Mouse (Mus musculus): ENCODE measurements around the gene Them7. TPM values are rescaled to one million over a fixed set of nuclear protein-coding genes. Genes with fewer than 3 reads are reported as not detected.

Gene Them7
- total RNA-seq, 2 experiments from 2014 or later, result 1.3 to 1.6 TPM

GRCm38 (mm10) chr2:105303962-105304514 is 79.9 kb downstream of the Them7 start:
- no peak for DNase-seq (ENCODE audit: low spot score in 2 of 2)

GRCm38 (mm10) chr2:105305876-105306275 is 81.8 kb downstream of the Them7 start:
- DNase-seq (ENCODE audit: low spot score in 2 of 2), result no peak

DNA sequence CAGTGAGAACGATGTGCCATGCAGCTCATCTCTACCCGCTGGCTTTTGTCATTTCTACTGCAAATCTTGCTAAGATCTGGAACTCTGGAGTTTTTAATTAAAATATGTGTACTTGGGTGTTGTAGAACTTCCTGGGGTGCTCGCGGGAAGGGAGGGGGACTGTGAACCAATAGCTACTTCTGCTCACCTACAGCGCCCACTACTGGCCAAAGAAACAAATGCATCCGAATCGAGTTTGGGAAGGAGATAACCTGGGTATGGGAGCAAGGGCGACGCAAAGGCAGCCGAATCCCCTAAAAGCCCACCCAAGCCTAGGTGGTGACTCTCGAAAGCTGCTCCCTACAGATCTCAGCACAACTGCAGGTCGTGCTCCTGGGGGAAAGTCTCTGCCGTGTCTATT is 87.3 kb downstream of the Them7 start:
- no peak for DNase-seq (ENCODE audit: low spot score in 2 of 2)

DNA sequence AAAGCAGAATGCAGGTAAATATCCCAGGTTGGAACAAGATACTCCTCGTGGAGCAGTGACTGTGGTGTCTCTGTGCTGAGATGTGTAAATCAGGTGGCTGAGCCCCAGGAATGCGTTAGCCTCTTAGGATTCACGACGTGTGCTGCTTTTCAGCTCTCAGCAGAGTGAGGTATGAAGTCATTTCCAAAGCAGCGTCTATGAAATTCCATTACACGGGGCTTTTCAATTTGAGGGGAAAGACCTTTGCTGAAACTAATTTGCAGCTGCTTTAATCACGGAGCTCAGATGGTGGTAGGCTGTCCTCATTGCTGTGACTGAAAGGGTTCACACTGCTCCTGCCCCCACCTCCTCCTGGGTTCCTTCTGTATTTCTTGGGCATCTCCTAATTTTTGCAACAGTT is 87.9 kb downstream of the Them7 start:
- DNase-seq (ENCODE audit: low spot score in 2 of 2), result no peak

- no peak for DNase-seq (ENCODE audit: low spot score in 2 of 2)
Observed at GRCm38 (mm10) chr2:105313077-105313476, 89.0 kb downstream of the Them7 start.

DNA sequence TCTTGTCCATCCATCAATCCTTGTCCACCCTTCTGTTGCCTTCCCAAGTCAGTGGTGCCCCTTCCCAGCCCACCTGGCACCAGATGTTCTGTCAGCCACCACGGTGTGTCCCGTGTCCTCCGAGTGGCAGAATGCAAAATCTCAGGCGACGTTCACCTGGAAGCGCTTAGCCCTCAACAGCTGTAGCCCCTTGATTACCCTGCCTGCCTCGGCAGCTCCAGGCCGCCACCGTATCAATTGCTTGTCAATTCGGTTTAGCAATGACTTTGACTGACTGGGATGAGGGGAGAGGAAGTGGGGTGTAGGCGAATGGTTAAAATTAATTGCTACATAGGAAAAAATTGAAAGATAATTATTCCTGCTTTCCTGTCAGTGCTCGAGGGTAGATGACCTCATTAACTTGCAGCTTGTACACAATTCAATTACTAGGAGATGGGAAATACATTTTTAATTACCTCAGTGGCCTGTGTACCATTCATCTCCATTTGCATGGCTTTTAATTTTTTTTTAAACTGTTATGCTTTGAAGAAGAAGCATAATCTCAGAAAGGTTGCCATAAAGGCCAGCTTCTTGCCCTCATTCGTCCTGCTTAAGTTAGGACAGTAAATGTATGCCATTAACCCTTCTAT is 93.5 kb downstream of the Them7 start:
- DNase-seq (ENCODE audit: low spot score in 2 of 2), result no peak

DNA sequence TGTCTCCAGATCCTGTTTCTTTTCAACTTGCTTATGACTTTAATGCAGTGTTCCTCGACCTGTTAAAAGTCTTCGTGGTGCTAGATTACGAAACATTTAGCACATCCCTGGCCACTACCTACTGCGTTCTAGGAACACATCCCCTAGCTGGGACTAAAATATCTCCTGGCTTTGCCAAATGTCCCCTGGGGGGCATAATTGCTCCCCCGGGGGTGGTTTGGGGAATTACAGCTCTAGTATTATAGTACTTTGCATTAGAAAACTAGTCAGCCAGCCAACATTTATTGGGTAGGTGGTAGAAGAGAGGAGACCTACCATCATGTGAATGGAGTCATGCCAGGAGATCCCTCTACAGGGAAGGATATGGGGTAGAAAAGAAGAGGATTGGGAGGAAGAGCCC is 101.9 kb downstream of the Them7 start:
- DNase-seq (ENCODE audit: low spot score in 2 of 2), result no peak

- DNase-seq (ENCODE audit: low spot score in 2 of 2), result no peak
Observed at GRCm38 (mm10) chr2:105330024-105330423, 105.9 kb downstream of the Them7 start.

DNA sequence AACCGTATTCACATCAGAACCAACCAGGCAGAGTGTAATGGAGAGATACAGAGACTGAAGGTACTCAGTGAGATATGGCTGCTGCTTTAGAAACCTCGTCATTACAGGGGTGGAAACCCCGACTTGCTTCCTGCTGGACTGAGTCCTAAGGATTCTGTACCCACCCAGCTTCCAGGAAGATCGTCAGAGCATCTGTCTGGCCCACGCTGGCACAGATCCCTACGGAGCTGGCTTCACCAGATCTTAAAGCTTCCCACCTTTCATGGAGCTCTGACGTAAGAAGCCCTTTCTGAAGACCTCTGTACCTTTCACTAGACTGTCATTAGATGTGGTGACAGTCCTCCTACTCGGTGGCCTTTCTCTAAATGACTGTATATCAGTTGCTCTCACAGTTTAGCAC is 109.0 kb downstream of the Them7 start:
- no peak for DNase-seq (ENCODE audit: low spot score in 2 of 2)

DNA sequence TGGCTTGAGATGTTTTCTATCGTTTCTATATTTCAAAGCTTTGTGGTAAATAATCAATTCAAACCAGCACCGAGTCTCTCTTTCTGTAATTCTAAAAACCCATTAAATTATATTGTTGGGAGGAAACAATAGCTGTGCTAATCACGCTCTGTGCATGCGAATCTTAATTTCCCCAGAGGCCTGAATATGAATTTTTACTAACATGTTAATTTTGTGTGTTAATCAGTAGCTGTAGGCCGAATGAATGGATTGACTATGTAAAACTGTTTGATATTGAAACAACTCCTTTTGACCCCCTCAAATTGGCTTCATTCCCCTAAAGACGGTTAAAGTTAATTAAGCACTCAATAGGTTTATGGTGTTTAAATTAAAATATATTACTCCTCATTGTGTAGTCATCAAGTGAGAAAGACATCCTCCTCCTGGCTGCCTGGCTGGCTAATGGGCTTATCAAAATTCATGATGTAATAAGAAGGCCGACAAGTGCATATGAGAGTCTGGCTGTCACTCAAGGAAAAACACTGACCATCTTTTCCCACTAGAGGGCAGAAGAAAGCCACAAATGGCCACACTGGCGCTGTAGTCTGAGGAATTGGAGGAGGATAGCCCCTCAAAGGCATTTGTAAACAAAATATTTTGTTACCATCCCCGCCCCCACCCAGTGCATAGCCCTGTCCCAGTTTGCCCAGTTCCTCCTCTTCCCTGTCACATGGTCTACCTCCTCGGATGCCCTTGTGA is 110.0 kb downstream of the Them7 start:
- DNase-seq (ENCODE audit: low spot score in 2 of 2), result peak in 1 of 2 experiments; percentile 12

- DNase-seq (ENCODE audit: low spot score in 2 of 2), result no peak
Observed at GRCm38 (mm10) chr2:105335661-105336060, 111.5 kb downstream of the Them7 start.

- DNase-seq (ENCODE audit: low spot score in 2 of 2), result no peak
Observed at GRCm38 (mm10) chr2:105336314-105337027, 112.4 kb downstream of the Them7 start.

GRCm38 (mm10) chr2:105337171-105337875 is 113.2 kb downstream of the Them7 start:
- DNase-seq (ENCODE audit: low spot score in 2 of 2), result no peak

DNA sequence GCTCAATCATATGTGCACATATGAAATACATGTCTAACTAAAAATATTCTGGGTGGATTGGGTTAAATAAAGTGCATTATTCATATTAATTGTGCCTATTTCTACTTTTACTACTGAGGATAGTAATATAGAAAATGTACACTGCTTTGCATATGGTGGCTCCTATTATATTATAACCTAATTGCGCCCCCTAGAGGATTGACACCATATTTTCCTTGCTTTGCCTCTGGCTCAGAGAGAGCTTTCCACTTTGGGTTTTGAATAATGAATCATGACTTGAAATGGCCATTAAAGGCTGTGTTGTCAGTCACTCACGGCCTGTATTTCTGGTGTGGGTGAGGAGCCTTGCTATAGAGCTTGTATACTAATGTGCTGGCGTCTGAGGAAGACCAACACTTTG is 115.9 kb downstream of the Them7 start:
- DNase-seq (ENCODE audit: low spot score in 2 of 2), result no peak

DNA sequence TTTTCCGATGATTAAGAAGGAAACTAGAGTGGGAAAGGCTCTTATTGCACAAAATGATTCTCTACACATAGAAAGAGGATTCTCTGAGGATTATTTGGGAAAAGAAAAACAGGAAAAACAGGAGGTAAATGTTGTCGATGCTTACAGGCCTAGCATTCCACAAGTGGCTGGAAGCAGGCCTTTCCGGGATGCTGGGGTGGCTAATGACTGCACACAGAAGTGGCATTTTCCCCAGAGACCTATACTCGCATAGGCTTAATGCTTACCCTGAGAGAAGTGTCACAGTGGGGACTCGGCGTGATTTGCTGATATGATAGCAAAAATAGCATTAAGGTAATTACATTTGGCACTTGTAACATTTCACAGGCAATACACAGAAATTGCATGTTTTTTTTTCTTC is 124.8 kb downstream of the Them7 start:
- DNase-seq (ENCODE audit: low spot score in 2 of 2), result no peak

- no peak for DNase-seq (ENCODE audit: low spot score in 2 of 2)
Observed at GRCm38 (mm10) chr2:105356791-105357190, 132.7 kb downstream of the Them7 start.

- DNase-seq (ENCODE audit: low spot score in 2 of 2), result no peak
Observed at GRCm38 (mm10) chr2:105358040-105358439, 133.9 kb downstream of the Them7 start.

DNA sequence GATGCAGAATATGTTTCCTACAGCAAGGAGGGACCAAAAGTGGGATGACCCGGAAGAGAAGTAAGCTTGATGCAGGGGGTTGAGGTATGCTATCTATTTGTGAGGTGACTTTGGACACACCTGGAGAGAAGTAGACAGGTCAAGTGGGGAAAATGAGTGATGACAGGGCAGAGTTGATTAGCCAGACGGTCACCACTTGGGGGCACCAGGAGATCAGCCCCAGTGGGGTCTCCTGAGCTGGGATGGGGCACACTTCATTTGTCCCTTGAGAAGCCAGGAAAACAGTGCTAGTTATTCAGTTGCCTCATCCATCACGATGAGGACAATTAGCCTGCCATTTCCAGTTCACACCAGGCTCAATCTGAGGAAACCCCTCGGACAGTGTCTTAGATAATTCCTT is 143.5 kb downstream of the Them7 start:
- DNase-seq (ENCODE audit: low spot score in 2 of 2), result no peak

- DNase-seq (ENCODE audit: low spot score in 2 of 2), result no peak
Observed at GRCm38 (mm10) chr2:105370240-105370639, 146.1 kb downstream of the Them7 start.

GRCm38 (mm10) chr2:105370698-105371097 is 146.6 kb downstream of the Them7 start:
- no peak for DNase-seq (ENCODE audit: low spot score in 2 of 2)

GRCm38 (mm10) chr2:105372156-105372555 is 148.0 kb downstream of the Them7 start:
- no peak for DNase-seq (ENCODE audit: low spot score in 2 of 2)

Data from adrenal gland, postnatal 4 days (tissue).